Mouse (Mus musculus): ENCODE measurements around the gene Btbd3. TPM values are rescaled to one million over a fixed set of nuclear protein-coding genes. Genes with fewer than 3 reads are reported as not detected.

Btbd3 gene
- total RNA-seq, 4 experiments from 2014 or later = 18.9 to 23.2 (median 21.9) TPM

- no peak for DNase-seq
These were observed 132.2 kb downstream of the Btbd3 start for GRCm38 (mm10) chr2:138388591-138388990.

GRCm38 (mm10) chr2:138403046-138403445 lies 146.7 kb downstream of the Btbd3 start:
- peak; percentile 1 for DNase-seq

- no peak for DNase-seq
These were observed 149.6 kb downstream of the Btbd3 start for GRCm38 (mm10) chr2:138405753-138406528.

GRCm38 (mm10) chr2:138406703-138407102 lies 150.3 kb downstream of the Btbd3 start:
- DNase-seq = no peak

- no peak for DNase-seq
These were observed 156.2 kb downstream of the Btbd3 start for GRCm38 (mm10) chr2:138412537-138412936.

GRCm38 (mm10) chr2:138422321-138422720 lies 166.0 kb downstream of the Btbd3 start:
- no peak for DNase-seq

GRCm38 (mm10) chr2:138431991-138432390 lies 175.6 kb downstream of the Btbd3 start:
- DNase-seq = no peak

- DNase-seq = no peak
These were observed 190.1 kb downstream of the Btbd3 start for GRCm38 (mm10) chr2:138446466-138446865.

- DNase-seq = no peak
These were observed 190.6 kb downstream of the Btbd3 start for GRCm38 (mm10) chr2:138446943-138447342.

GRCm38 (mm10) chr2:138447681-138448080 lies 191.3 kb downstream of the Btbd3 start:
- no peak for DNase-seq

- DNase-seq = no peak
These were observed 211.7 kb downstream of the Btbd3 start for GRCm38 (mm10) chr2:138468046-138468572.

- DNase-seq = no peak
These were observed 217.0 kb downstream of the Btbd3 start for GRCm38 (mm10) chr2:138473407-138473806.

- DNase-seq = no peak
These were observed 220.1 kb downstream of the Btbd3 start for GRCm38 (mm10) chr2:138476486-138476885.

- DNase-seq = no peak
These were observed 220.9 kb downstream of the Btbd3 start for GRCm38 (mm10) chr2:138477278-138477677.

- no peak for DNase-seq
These were observed 226.2 kb downstream of the Btbd3 start for GRCm38 (mm10) chr2:138482541-138482940.

- DNase-seq = no peak
These were observed 228.5 kb downstream of the Btbd3 start for GRCm38 (mm10) chr2:138484871-138485270.

- DNase-seq = no peak
These were observed 234.5 kb downstream of the Btbd3 start for GRCm38 (mm10) chr2:138490688-138491405.

GRCm38 (mm10) chr2:138492176-138492575 lies 235.8 kb downstream of the Btbd3 start:
- DNase-seq = no peak

GRCm38 (mm10) chr2:138503866-138504380 lies 247.6 kb downstream of the Btbd3 start:
- DNase-seq = no peak

- no peak for DNase-seq
These were observed 259.2 kb downstream of the Btbd3 start for GRCm38 (mm10) chr2:138515531-138515930.

GRCm38 (mm10) chr2:138528461-138528860 lies 272.1 kb downstream of the Btbd3 start:
- DNase-seq = no peak

- DNase-seq = no peak
These were observed 275.0 kb downstream of the Btbd3 start for GRCm38 (mm10) chr2:138531160-138531967.

Measured in adrenal gland, adult 8-10 months (tissue).